Mouse (Mus musculus) liver, postnatal 0 days (tissue): ENCODE measurements around the gene Pip5k1a.
"Not testable (repeated sequence)": the region's sequence is repeated elsewhere in the genome, so short reads cannot be mapped to it uniquely, and the experiment has no call there.

Experiments
- CTCF ChIP-seq: sonication (generic); IDR thresholded peaks from 2 replicates; pipeline ENCODE4 v1.5.1; 2016; ENCODE audit warnings: antibody characterized with exemption, low read depth
- EP300 ChIP-seq: IDR thresholded peaks from 2 replicates; pipeline ENCODE4 v1.6.1; 2016; ENCODE audit warnings: antibody characterized with exemption, low read depth, mild to moderate bottlenecking

DNA sequence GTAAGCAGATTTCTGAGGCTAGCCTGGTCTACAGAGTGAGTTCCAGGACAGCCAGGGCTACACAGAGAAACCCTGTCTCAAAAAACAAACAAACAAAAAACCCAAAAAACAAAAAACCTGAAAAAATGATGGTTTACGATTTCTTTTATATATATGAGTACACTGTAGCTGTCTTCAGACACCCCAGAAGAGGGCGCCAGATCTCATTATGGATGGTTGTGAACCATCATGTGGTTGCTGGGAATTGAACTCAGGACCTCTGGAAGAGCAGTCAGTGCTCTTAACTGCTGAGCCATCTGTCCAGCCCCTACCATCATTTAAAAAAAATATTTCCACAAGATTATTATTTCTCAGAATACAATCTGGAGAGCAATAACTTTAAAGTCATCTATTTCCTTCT, 25.7 kb upstream of the Pip5k1a start:
- TF ChIP-seq CTCF = peak; percentile 37
- TF ChIP-seq EP300 = not testable (repeated sequence)
